Mouse (Mus musculus) lung, adult 18-20 months (tissue): ENCODE measurements at regions not wholly inside any gene's neighbourhood (a gene's known extent, or its start where the extent isn't known, plus 50 kb on each side); places are given as distances from the start of the nearest gene placed in this dataset.

Experiments used
- DNase-seq, 2 experiments: peaks; one replicate each; pipeline ENCODE4 v3.0.0; 2022; ENCODE audit warnings: mixed read lengths in 2 of 2

GRCm38 (mm10) chr9:41273839-41274271 is 112.4 kb upstream of the Ubash3b start:
- DNase-seq = no peak

- DNase-seq = no peak
These were observed 111.8 kb upstream of the Ubash3b start for GRCm38 (mm10) chr9:41273171-41273781.

DNA sequence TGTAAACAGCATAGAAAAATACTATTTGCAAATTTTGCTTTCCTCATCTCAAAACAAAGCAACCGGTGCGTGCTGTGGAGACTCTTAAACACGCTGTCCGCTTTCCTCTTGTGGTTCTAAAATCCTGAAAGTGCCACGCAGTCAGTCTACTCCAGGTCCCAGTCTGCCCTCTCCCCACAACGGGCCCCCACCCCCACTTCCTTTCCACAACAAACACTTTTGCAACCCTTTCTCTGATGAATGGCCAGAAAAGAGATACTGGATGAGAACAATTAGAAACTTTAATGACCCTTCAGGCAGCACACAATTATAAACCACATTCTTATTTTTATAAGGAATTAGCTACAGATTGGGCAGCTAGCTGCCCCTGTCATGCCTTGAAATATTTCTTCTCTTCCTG is 111.1 kb upstream of the Ubash3b start:
- no peak for DNase-seq

DNA sequence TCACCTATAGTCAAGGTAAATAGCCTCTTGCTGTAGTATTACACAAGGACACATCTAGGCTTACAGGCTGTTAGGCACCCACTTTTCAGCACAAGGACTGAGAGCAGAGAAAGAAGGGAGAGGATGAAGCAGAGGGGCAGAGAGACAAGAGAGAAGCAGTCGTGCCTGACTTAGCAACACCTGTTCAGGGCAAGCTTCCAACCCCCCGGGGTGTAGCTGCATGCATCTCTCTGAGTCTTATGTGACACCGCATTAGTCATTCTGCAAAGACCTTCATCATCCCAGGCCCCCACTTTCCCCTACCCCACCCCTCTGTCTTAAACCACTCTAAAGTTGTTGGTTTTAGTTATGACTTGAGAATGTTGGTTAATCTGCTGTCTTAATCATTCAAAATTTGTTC is 106.6 kb upstream of the Ubash3b start:
- DNase-seq = no peak

DNA sequence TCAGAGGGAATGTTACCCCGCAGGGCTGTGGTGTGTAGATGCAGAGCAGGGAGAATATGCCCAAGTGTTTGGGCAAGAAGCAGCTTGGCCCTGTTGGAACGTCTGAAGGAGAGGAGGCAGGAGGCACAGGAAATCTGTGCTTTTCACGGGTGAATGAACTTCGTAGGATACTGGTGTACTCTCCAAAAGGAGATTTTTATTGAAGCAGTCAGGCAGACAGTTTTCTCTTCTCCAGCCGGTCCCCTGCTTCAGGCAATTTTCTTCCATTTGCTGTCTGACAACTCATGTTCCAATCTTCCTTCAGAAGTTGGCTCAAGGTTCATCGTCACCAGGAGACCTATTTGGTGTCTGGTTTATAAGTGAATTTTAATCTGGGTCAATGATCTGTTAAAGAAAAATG is 103.0 kb upstream of the Ubash3b start:
- DNase-seq = no peak

DNA sequence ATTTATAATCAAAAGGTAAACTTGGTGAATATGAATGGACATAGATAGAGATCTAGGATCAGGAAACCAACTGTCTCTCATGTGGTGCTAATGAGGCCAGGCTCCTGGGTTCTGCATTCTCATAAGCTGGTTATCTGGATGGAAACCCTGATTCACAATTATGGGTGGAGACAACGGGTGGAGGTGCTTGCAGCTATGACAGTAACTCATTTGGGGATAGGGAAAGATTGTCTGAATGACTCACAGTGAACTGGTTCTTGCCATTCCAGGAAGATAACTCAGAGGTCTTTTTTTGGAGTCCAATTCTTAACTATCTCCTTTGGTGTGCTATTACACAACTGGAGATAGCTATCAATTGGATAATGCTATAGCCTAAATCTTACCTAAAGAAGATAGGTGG is 95.7 kb upstream of the Ubash3b start:
- no peak for DNase-seq

GRCm38 (mm10) chr9:41242372-41242771 is 80.9 kb upstream of the Ubash3b start:
- no peak for DNase-seq

- no peak for DNase-seq
These were observed 77.6 kb upstream of the Ubash3b start for GRCm38 (mm10) chr9:41239097-41239451.

DNA sequence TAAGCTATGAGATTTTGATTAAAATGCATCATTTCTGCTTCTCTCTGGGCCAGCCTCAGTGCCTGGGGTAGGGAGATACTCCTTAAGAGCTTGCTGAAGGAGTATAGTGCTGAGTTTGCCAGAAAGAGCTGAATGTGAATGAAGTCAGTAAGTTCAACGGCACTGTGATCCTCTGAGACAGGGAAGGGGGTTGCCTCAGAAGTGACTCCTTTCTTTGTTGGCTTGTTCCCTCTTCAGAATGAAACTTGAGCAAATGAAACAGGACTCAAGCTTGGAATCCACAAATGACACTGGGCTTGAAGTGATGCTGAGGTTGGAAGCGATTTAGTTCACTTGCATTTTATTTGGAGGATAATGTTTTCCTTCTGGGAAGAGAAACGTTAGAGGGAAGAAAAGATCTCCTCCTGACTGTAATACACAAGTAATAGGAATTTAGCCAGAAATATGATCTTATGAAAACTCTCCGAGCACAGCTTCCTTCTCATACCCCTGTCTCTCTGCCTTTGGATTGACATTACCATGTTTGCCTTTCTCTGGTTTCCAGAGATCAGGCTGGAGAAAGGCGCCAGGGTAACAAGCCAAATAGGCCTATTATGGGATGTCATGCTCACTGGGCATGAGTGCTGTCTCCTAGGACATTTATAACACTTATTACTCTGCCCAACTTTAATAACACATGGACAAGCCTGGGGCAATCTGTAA is 77.0 kb upstream of the Ubash3b start:
- DNase-seq = no peak

DNA sequence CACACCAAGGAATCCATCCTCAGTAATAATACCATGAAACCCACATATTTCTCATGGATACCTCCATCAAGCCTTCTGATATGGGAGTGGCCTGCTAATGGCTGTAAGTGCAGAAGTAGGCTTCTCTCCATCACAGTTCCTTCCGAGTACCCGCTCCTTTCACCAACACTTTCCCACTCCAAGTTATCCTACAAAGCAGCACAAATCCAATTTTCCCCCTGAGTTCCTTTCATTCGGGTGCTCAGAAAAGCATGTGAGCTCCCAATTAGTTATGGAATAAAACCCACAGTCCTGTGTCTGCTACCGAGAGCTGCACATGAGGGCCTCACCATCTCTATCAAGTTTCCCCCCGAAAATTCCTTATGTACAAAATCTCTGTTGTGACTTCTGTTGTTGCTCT is 75.8 kb upstream of the Ubash3b start:
- DNase-seq = no peak

- no peak for DNase-seq
These were observed 67.7 kb upstream of the Ubash3b start for GRCm38 (mm10) chr9:41229225-41229582.

DNA sequence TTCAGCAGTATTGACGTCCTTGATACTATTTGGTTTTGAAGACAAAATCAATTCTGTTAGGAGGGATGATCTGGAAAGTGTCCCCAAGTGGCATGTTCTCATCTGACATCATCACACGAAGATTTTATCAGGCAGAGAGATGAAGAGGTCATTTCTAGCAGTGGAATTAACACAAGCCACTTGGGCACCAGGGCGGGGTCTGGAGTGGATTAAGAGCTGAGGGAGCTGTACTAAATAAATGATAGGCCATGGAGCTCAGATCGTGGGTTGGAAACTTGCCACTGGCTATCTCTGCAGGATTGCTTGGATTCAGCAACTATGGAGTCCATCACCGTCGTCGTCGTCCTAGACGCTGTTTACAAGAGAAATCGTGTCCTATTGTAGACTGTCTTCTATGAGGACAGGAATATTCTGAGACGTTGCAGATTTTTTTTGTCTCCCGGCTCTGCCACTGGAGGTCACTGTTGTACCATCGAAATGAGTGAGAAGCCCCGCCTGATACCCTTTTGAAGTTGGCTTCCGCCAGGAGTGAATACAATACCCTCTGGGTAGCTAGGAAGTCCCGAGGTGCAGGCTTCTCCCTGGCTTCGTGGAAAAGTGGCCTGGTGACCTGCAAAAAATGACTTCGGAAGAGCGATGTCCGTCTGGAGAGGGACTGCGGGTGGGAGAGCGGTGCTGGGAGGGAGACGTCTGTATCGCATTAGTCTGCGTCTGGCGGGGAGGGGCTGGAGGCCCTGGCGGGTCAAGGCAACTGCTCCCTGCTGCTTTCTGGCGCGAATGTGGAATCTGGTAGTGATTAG is 67.1 kb upstream of the Ubash3b start:
- peak; percentile 86 to 87 for DNase-seq

DNA sequence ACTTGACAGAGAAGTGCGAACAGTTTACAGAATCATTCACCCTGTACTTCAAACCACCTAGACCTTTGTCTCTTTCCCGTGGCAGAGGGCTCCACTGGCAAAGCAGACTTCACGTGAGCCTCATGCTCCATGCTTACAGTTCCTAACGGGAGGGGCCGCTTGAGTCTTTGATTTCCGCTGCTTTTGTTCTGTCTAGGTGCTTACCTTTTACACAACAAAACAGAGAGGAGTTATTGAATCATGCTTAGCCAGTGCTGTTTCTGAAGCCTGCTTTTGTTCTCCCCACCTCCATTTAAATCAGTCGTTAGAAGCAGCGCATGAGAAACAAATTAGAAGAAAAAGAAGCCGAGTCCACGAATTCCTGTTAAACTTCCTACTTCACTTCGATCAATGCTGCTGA is 61.9 kb upstream of the Ubash3b start:
- no peak for DNase-seq

GRCm38 (mm10) chr9:41222346-41223015 is 61.0 kb upstream of the Ubash3b start:
- DNase-seq = no peak

GRCm38 (mm10) chr9:41221110-41221790 is 59.8 kb upstream of the Ubash3b start:
- DNase-seq = no peak

DNA sequence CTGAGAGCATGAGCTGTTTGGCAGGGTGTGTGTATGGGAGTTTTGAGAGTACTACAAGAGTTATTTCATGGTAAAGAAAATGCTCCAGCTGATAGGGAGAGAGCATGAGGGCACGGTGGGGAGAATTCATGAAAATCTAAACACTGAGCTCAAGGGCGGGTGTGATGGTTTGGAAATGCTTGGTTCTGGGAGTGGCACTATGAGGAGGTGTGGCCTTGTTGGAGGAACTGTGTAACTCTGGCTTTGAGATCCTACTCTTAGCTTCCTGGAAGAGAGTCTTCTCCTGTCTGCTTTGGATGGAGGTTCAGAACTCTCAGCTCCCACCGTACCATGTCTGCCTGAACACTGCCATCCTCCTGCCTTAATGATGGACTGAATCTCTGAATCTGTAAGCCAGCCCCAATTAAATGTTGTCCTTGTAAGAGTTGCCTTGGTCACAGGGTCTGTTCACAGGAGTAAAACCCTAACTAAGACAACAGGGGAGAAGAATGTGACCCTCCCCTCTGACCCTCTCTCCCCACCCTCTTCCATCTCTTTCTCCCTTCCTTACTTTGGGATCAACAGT is 58.7 kb upstream of the Ubash3b start:
- DNase-seq = no peak

DNA sequence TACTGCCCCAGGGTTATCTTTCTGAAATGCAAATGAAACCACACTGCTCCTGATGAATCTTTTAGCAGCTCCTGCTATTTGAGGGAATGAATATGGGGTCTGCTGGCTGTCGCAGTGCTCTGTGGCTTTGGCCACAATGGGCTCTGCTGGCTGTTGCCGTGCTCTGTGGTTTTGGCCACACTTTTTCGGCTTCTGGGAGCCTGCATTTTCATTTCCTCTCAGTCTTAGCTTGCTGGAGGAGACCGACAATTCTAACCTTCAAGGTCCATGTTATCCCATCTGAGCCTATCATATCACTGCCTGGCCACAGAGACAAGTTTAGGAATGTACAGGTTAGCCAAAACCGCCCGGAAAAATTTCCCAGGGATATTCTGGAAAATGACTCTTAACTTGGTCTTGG is 57.2 kb upstream of the Ubash3b start:
- no peak for DNase-seq

DNA sequence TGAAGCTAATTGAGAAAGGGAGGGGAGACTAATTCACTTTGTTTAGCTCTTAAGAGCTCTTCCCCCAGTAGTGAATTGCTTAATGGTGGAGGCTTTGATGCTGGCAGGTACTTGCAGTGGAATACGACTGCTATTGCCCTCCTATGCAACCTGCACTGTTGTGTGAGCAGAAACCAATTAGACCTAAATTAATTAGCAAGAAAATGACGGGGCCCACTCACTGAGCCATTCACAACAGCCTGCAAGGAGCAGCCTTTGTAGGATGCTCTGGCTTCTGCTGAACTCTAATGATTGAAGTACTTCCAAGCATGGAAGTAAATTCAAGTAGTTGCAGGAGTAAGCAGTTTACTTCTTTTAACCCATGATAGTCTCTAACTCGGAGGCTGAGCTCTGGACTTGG is 54.8 kb upstream of the Ubash3b start:
- DNase-seq = no peak

DNA sequence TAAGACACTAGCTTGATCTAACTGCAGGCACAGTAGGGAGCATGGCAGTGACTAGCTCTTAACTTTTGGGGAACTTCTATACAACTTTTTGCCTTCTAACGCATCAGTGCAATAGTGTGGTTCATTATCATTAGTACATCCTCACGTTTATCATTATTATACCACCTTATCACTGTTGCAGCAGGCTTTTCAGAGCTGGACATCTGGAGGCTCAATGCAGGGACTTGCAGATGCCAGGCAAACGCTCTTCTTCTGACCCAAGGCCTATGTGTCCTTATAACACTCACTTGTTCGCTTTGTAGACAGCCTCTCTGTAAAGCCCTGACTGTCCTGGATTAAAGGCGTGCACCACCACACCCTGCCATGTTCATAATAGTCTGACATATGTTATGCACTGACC is 53.5 kb upstream of the Ubash3b start:
- DNase-seq = no peak

DNA sequence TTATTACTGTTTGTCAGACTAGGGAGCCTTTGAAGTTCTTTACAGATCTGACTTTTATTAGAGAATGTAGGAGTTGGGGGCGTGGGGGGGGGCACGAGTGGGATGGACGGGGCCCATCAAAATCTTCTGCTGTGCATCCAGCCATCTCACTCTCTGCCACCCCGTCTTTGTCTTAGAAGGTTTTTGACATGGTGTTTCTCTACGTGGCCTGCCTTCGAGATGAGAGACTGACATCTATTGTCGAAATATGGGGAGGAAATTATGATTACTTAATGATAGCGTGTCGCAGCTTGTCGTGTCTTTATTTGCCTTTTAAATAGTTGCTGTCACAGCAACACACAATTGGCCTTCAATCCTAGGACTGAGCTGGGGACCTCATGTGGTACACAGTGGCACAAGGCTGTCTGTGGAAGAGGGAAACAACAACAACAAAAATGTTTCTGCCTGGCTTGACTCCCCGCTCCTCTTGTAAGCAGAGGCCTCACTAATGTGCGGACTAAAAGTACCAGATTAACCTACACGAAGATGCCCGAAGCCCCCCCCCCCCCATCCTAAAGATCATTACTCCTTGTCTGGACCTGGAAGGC is 51.5 kb upstream of the Ubash3b start:
- DNase-seq = no peak

DNA sequence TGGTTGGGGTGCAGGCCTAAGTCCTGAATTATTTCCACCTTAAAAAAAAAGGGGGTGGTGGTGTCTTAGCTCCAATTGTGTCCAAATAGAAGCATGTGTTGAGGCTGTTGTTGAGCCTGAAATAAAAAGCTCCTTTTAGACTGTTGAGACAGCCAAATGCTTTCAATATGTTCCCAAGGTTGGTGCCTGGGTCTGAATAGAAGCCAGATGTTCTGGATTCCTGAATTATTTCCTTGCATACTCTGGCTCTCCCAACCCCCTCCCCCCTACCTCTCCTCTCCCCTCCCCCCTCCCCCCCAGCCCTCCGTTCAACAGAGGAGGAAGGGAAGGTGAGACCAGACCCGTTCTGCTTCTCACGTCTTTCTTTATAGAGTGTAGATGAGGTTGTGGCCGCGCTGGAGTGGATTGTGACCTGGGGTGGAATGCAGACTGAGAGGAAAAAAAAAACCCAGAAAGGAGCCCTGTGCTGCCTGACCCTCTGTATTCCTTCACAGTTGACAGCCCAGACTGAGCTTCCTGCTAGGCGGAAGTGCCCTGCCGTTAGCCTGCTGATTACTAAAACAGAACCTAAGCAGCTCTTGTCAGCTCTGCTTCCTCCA is 50.9 kb upstream of the Ubash3b start:
- DNase-seq = peak; percentile 12 to 25

GRCm38 (mm10) chr9:41211865-41212302 is 50.4 kb upstream of the Ubash3b start:
- no peak for DNase-seq
